Mouse (Mus musculus) gonadal fat pad, adult 2 months (tissue): Measurements from ENCODE around the gene Cog1. TPM values are rescaled to one million over a fixed set of nuclear protein-coding genes. Genes with fewer than 3 reads are reported as not detected.

Experiments
- DNase-seq: peaks from one replicate; pipeline ENCODE4 v3.0.0-alpha.2; 2012; ENCODE audit warnings: low read depth
- polyA plus RNA-seq: library from polyadenylated mRNA; depleted of rRNA; stranded (reverse); fragments of >200 nt; gene quantifications from 2 replicates; pipeline ENCODE4 v1.2.3, GENCODE M21; 2012; rRNA removed

Gene Cog1
- polyA plus RNA-seq, 1 experiment = 55.1 TPM

- no peak for DNase-seq
Measured at GRCm38 (mm10) chr11:113705966-113706652, 57.1 kb downstream of the Cog1 start.

- DNase-seq = no peak
Measured at GRCm38 (mm10) chr11:113708629-113709213, 59.8 kb downstream of the Cog1 start.

- DNase-seq = no peak
Measured at GRCm38 (mm10) chr11:113709272-113709671, 60.3 kb downstream of the Cog1 start.

- no peak for DNase-seq
Measured at GRCm38 (mm10) chr11:113709731-113710256, 60.8 kb downstream of the Cog1 start, which contains the start of gene Cpsf4l. Gene Cpsf4l (minus strand): TSS chr11:113710017.

GRCm38 (mm10) chr11:113710257-113710777, 61.3 kb downstream of the Cog1 start:
- no peak for DNase-seq

GRCm38 (mm10) chr11:113711061-113711460, 62.1 kb downstream of the Cog1 start:
- DNase-seq = no peak

- DNase-seq = no peak
Measured at GRCm38 (mm10) chr11:113715078-113715674, 66.2 kb downstream of the Cog1 start.

GRCm38 (mm10) chr11:113716132-113716531, 67.2 kb downstream of the Cog1 start:
- DNase-seq = no peak

Other genes with a start within 250 kb of the Cog1 start
- gene Sstr2, start 29.8 kb upstream of the Cog1 start, polyA plus RNA-seq = 0.20 and 0.27 TPM in 2 replicates
- 29.2 and 31.6 TPM in 2 replicates for gene Slc39a11, start 910 bp downstream of the Cog1 start, polyA plus RNA-seq
- gene Fam104a, start 35.0 kb downstream of the Cog1 start, polyA plus RNA-seq = 27.5 and 34.1 TPM in 2 replicates
- 14.2 and 16.9 TPM in 2 replicates for gene D11Wsu47e, start 35.2 kb downstream of the Cog1 start, polyA plus RNA-seq
- 5.9 and 9.7 TPM in 2 replicates for gene Cpsf4l, start 60.8 kb downstream of the Cog1 start, polyA plus RNA-seq
- 75.3 and 77.7 TPM in 2 replicates for gene Cdc42ep4, start 102.7 kb downstream of the Cog1 start, polyA plus RNA-seq